Mouse (Mus musculus) cerebellum, adult (tissue): Measurements from ENCODE around the gene Pde1a.
"Not testable (repeated sequence)": the region's sequence is repeated elsewhere in the genome, so short reads cannot be mapped to it uniquely, and the experiment has no call there.

Experiments
- ATAC-seq: cut with Nextera tagmentation; 2 replicates; pipeline ENCODE4 v1.9.2; 2017; ENCODE audit warnings: mild to moderate bottlenecking, moderate library complexity, mixed read lengths; ENCODE audit not compliant: insufficient number of reproducible peaks, low FRiP score, low TSS enrichment

Gene Pde1a

GRCm38 (mm10) chr2:79856874-79857273 is 272.4 kb downstream of the Pde1a start:
- ATAC-seq = no peak

- not testable (repeated sequence) for ATAC-seq
Measured at GRCm38 (mm10) chr2:79847396-79847795, 281.9 kb downstream of the Pde1a start.

GRCm38 (mm10) chr2:79839513-79839912 is 289.7 kb downstream of the Pde1a start:
- no peak for ATAC-seq

- no peak for ATAC-seq
Measured at GRCm38 (mm10) chr2:79839090-79839489, 290.2 kb downstream of the Pde1a start.

GRCm38 (mm10) chr2:79825853-79826252 is 303.4 kb downstream of the Pde1a start:
- ATAC-seq = no peak

GRCm38 (mm10) chr2:79819543-79819942 is 309.7 kb downstream of the Pde1a start:
- no peak for ATAC-seq

- no peak for ATAC-seq
Measured at GRCm38 (mm10) chr2:79815708-79816484, 313.4 kb downstream of the Pde1a start.

- ATAC-seq = no peak
Measured at GRCm38 (mm10) chr2:79798627-79799026, 330.6 kb downstream of the Pde1a start.

- ATAC-seq = no peak
Measured at GRCm38 (mm10) chr2:79797444-79797843, 331.8 kb downstream of the Pde1a start.

- ATAC-seq = no peak
Measured at GRCm38 (mm10) chr2:79793186-79793585, 336.1 kb downstream of the Pde1a start.

- no peak for ATAC-seq
Measured at GRCm38 (mm10) chr2:79786467-79786866, 342.8 kb downstream of the Pde1a start.

- no peak for ATAC-seq
Measured at GRCm38 (mm10) chr2:79785541-79786134, 343.6 kb downstream of the Pde1a start.
